Mouse (Mus musculus): Measurements from ENCODE around the gene Hemgn.

Gene Hemgn

GRCm38 (mm10) chr4:46413406-46413805 lies at the start of gene Hemgn:
Gene Hemgn (minus strand): TSS chr4:46413506.
- in situ Hi-C loops (cut with MboI; ENCODE audit: low pct_unique_long_range_greater_than_20kb in 1 of 2, low sequenced_read_pairs in 2 of 2, unreplicated experiment in 1 of 2) = no loop called here

GRCm38 (mm10) chr4:46458411-46458810 lies 45.1 kb upstream of the Hemgn start:
- in situ Hi-C loops (cut with MboI; ENCODE audit: low pct_unique_long_range_greater_than_20kb in 1 of 2, low sequenced_read_pairs in 2 of 2, unreplicated experiment in 1 of 2) = no loop called here

GRCm38 (mm10) chr4:46457186-46457585 lies 43.9 kb upstream of the Hemgn start:
- in situ Hi-C loops (cut with MboI; ENCODE audit: low pct_unique_long_range_greater_than_20kb in 1 of 2, low sequenced_read_pairs in 2 of 2, unreplicated experiment in 1 of 2) = no loop called here

- in situ Hi-C loops (cut with MboI; ENCODE audit: low pct_unique_long_range_greater_than_20kb in 1 of 2, low sequenced_read_pairs in 2 of 2, unreplicated experiment in 1 of 2) = no loop called here
Observed at GRCm38 (mm10) chr4:46456762-46457161, 43.5 kb upstream of the Hemgn start.

- in situ Hi-C loops (cut with MboI; ENCODE audit: low pct_unique_long_range_greater_than_20kb in 1 of 2, low sequenced_read_pairs in 2 of 2, unreplicated experiment in 1 of 2) = no loop called here
Observed at GRCm38 (mm10) chr4:46454097-46454864, 41.0 kb upstream of the Hemgn start.

GRCm38 (mm10) chr4:46452855-46453719 lies 39.8 kb upstream of the Hemgn start:
- in situ Hi-C loops (cut with MboI; ENCODE audit: low pct_unique_long_range_greater_than_20kb in 1 of 2, low sequenced_read_pairs in 2 of 2, unreplicated experiment in 1 of 2) = no loop called here

GRCm38 (mm10) chr4:46452481-46452850 lies 39.2 kb upstream of the Hemgn start:
- in situ Hi-C loops (cut with MboI; ENCODE audit: low pct_unique_long_range_greater_than_20kb in 1 of 2, low sequenced_read_pairs in 2 of 2, unreplicated experiment in 1 of 2) = no loop called here

GRCm38 (mm10) chr4:46451758-46452480 lies 38.6 kb upstream of the Hemgn start:
- in situ Hi-C loops (cut with MboI; ENCODE audit: low pct_unique_long_range_greater_than_20kb in 1 of 2, low sequenced_read_pairs in 2 of 2, unreplicated experiment in 1 of 2) = no loop called here

- in situ Hi-C loops (cut with MboI; ENCODE audit: low pct_unique_long_range_greater_than_20kb in 1 of 2, low sequenced_read_pairs in 2 of 2, unreplicated experiment in 1 of 2) = no loop called here
Observed at GRCm38 (mm10) chr4:46451240-46451757, 38.0 kb upstream of the Hemgn start.

- in situ Hi-C loops (cut with MboI; ENCODE audit: low pct_unique_long_range_greater_than_20kb in 1 of 2, low sequenced_read_pairs in 2 of 2, unreplicated experiment in 1 of 2) = no loop called here
Observed at GRCm38 (mm10) chr4:46450519-46451131, 37.3 kb upstream of the Hemgn start, which contains the start of gene Anp32b. Gene Anp32b (plus strand): TSS chr4:46450902.

GRCm38 (mm10) chr4:46450020-46450518 lies 36.8 kb upstream of the Hemgn start:
- in situ Hi-C loops (cut with MboI; ENCODE audit: low pct_unique_long_range_greater_than_20kb in 1 of 2, low sequenced_read_pairs in 2 of 2, unreplicated experiment in 1 of 2) = no loop called here

- in situ Hi-C loops (cut with MboI; ENCODE audit: low pct_unique_long_range_greater_than_20kb in 1 of 2, low sequenced_read_pairs in 2 of 2, unreplicated experiment in 1 of 2) = no loop called here
Observed at GRCm38 (mm10) chr4:46448886-46449285, 35.6 kb upstream of the Hemgn start.

- in situ Hi-C loops (cut with MboI; ENCODE audit: low pct_unique_long_range_greater_than_20kb in 1 of 2, low sequenced_read_pairs in 2 of 2, unreplicated experiment in 1 of 2) = no loop called here
Observed at GRCm38 (mm10) chr4:46447461-46447860, 34.2 kb upstream of the Hemgn start.

- in situ Hi-C loops (cut with MboI; ENCODE audit: low pct_unique_long_range_greater_than_20kb in 1 of 2, low sequenced_read_pairs in 2 of 2, unreplicated experiment in 1 of 2) = no loop called here
Observed at GRCm38 (mm10) chr4:46445237-46445945, 32.1 kb upstream of the Hemgn start.

- in situ Hi-C loops (cut with MboI; ENCODE audit: low pct_unique_long_range_greater_than_20kb in 1 of 2, low sequenced_read_pairs in 2 of 2, unreplicated experiment in 1 of 2) = no loop called here
Observed at GRCm38 (mm10) chr4:46442501-46442900, 29.2 kb upstream of the Hemgn start.

GRCm38 (mm10) chr4:46432339-46433036 lies 19.2 kb upstream of the Hemgn start:
- in situ Hi-C loops (cut with MboI; ENCODE audit: low pct_unique_long_range_greater_than_20kb in 1 of 2, low sequenced_read_pairs in 2 of 2, unreplicated experiment in 1 of 2) = no loop called here

- in situ Hi-C loops (cut with MboI; ENCODE audit: low pct_unique_long_range_greater_than_20kb in 1 of 2, low sequenced_read_pairs in 2 of 2, unreplicated experiment in 1 of 2) = no loop called here
Observed at GRCm38 (mm10) chr4:46428903-46429499, 15.7 kb upstream of the Hemgn start.
